Mouse (Mus musculus) Patski (cell line): ENCODE measurements around the gene Gm45785. TPM values are rescaled to one million over a fixed set of nuclear protein-coding genes. Genes with fewer than 3 reads are reported as not detected.

ENCODE experiments used
- ATAC-seq: fragments of 100-300 bp; one replicate; pipeline ENCODE4 v1.8.0; 2021
- CTCF ChIA-PET: fragments of 350-600 bp; sonication (Branson Sonifier 250); formaldehyde crosslinking; loops from one replicate; lab custom pipeline; 2022; ENCODE audit warnings: inconsistent platforms; lab: Charles Lee
- POLR2A ChIA-PET: fragments of 350-600 bp; sonication (Branson Sonifier 250); formaldehyde crosslinking; loops from one replicate; lab custom pipeline; 2022; ENCODE audit warnings: antibody characterized with exemption, inconsistent platforms; lab: Charles Lee
- DNase-seq: peaks from one replicate; pipeline ENCODE4 v3.0.0-alpha.2; 2011; ENCODE audit warnings: low read depth, low spot score
- H3K27me3 ChIP-seq: fragments of 371-371 bp; one replicate; pipeline ENCODE4 v1.5.1; 2021
- CTCF ChIP-seq: fragments of 100-300 bp; IDR thresholded peaks from one replicate; pipeline ENCODE4 v1.5.1; 2021
- in situ Hi-C: fragments of 300-500 bp; cut with MboI; formaldehyde crosslinking; loops from 3 replicates; pipeline ENCODE4 v1.11.1; 2018; ENCODE audit warnings: low pct_unique_long_range_greater_than_20kb, mixed read lengths
- polyA plus RNA-seq: library from polyadenylated mRNA; unstranded; gene quantifications from one replicate; pipeline ENCODE4 v1.2.3, GENCODE M21; 2021

Gene Gm45785
- polyA plus RNA-seq, 1 experiment from 2014 or later = not detected

- TF ChIP-seq CTCF = no peak
- no peaks in the 10 kb centered on the region for H3K27me3 ChIP-seq
- no peak for ATAC-seq
- ChIA-PET CTCF (interaction anchor here (1.1 to 1.9 kb wide), 4 partner anchors 56 to 161 kb away, joined by 3 to 6 read pairs (median 4); no protein-coding TSS in a partner anchor), POLR2A (interaction anchor here (1.3 to 1.4 kb wide), 2 partner anchors 9 to 35 kb away, joined by 4 to 6 read pairs; partner anchors contain the start of genes Bet1l and Ric8a)
- in situ Hi-C loops = loop anchor here (10.0 kb wide), 1 partner anchor 327 kb away; the partner anchor contains the start of gene Rnh1
- DNase-seq = no peak
Measured at GRCm38 (mm10) chr7:140847755-140848580, 8.2 kb downstream of the Gm45785 start, which contains the start of gene Odf3. Odf3 (plus strand) TSS chr7:140847805.

DNA sequence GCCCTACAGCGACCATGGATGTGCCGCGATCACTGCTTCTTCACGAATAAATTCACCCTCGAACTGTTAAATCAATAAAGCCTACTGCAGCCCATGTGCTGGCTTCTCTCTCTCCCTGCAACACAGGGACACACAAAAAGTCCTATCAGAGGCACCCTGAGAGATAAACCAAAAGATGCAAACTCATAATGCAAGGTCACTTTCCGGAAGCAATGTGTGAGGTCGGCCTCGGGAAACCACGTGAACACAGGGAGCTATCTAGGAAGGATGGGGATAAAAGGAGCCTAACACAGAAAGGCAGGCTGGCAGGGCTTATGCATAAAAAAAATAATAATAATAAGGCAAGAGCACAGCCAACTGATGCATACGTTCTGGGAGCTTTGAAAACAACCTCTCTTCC, 9.5 kb downstream of the Gm45785 start:
- no peak for DNase-seq
- POLR2A ChIA-PET = no interaction called here
- in situ Hi-C loops = loop anchor here (10.0 kb wide), 1 partner anchor 328 kb away; the partner anchor contains the start of gene Rnh1

GRCm38 (mm10) chr7:140845683-140846082, 10.4 kb downstream of the Gm45785 start:
- DNase-seq (no peak), ATAC-seq (no peak)
- no peaks in the 10 kb centered on the region for H3K27me3 ChIP-seq
- no peak for TF ChIP-seq CTCF
- ChIA-PET CTCF (interaction anchor here (1.7 to 2.0 kb wide), 3 partner anchors 8 to 114 kb away, joined by 6 to 7 read pairs (median 7); no protein-coding TSS in a partner anchor), POLR2A (no interaction called here)
- in situ Hi-C loops = loop anchor here (10.0 kb wide), 1 partner anchor 329 kb away; the partner anchor contains the start of gene Rnh1

More for the DNA sequence above, 9.5 kb downstream of the Gm45785 start:
- no peak for TF ChIP-seq CTCF
- ATAC-seq = no peak
- no peaks in the 10 kb centered on the region for H3K27me3 ChIP-seq
- CTCF ChIA-PET = interaction anchor here (1.9 kb wide), 1 partner anchor 162 kb away, joined by 5 read pairs; no protein-coding TSS in a partner anchor

- in situ Hi-C loops = loop anchor here (5.0 to 10.0 kb wide), 3 partner anchors 57 to 330 kb away; partner anchors contain the start of genes Cox8b and Rnh1
- ChIA-PET CTCF (interaction anchor here (0.8 to 2.0 kb wide), 6 partner anchors 9 to 114 kb away, joined by 3 to 9 read pairs (median 6); no protein-coding TSS in a partner anchor), POLR2A (no interaction called here)
- no peak for TF ChIP-seq CTCF
- ATAC-seq (peak; percentile 73), DNase-seq (no peak)
- no peaks in the 10 kb centered on the region for H3K27me3 ChIP-seq
Measured at GRCm38 (mm10) chr7:140844905-140845665, 11.0 kb downstream of the Gm45785 start, which contains the start of gene Scgb1c1. Scgb1c1 (plus strand) TSS chr7:140845547.

DNA sequence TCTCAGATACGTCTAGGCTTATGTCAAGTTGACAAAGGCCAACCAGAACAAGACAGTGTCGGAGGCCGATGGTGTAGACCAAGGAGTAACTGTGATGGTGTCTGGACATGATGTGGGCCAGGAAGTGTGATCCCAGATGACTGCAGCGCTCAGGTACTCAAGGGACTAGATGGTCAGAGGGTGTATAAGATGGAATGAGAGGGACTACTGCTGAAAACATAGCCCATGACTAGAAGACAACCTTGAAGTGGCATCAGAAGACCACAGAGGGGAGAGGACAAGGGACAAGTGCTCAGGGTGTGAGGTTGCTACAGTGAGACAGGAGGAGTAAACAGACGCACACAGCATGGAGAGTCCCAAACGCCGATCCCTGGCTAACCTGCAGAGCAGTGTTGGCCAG, 12.3 kb downstream of the Gm45785 start:
- in situ Hi-C loops = loop anchor here (5.0 to 10.0 kb wide), 3 partner anchors 58 to 331 kb away; partner anchors contain the start of genes Cox8b and Rnh1
- ChIA-PET POLR2A (no interaction called here), CTCF (interaction anchor here (1.3 to 2.0 kb wide), 4 partner anchors 10 to 69 kb away, joined by 4 to 9 read pairs (median 6); no protein-coding TSS in a partner anchor)
- DNase-seq (no peak), ATAC-seq (no peak)
- no peaks in the 10 kb centered on the region for H3K27me3 ChIP-seq
- no peak for TF ChIP-seq CTCF

DNA sequence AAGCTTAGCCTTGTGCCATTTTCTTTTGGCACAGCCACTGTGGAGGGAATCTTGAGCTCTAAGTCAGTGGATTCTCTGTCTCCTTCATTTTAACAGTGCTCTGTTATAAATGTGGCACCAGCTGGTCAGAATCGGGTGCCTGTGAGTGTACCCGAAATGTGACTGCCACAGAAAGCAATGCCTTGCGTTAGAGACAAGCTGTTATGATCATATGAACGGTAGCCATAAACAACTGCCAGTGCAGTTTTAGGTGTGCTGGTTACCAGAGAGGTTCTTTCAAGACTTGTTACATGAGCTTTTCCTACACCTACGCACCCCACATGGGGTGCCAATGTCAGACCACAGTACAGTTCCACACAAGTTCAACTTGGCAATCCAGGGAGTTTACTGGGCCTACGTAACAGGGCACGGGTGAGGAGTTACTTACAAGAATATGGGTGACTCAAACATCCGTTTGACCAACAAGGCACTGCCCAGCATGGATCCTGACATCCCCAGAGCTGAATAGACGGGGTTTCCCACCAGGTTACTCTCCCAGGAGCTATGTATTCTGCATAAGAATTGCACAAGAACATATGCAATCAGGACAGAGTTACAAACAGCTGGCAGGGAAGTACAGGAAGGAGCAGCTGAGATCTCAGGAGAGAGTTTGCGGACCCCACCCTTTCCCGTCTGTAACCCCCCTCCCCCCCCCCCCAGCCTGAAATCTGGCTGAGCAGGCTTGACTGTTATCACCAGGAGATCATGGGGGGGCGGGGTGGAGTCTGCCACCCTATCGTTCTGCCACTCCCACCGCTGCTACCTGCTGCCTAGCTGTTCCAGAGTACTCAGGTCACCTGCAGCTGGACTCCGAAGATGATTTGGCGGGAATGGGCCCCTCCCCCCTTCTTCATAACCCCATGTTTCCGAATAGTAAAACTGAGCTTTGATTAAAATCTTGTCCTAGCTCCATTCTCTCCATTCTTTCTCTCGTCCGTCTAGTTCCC, 15.1 kb downstream of the Gm45785 start:
- peak; percentile 16 for ATAC-seq
- ChIA-PET CTCF (interaction anchor here (1.0 to 1.5 kb wide), 2 partner anchors 11 to 62 kb away, joined by 4 read pairs; no protein-coding TSS in a partner anchor), POLR2A (interaction anchor here (0.6 kb wide), 1 partner anchor 82 kb away, joined by 3 read pairs; no protein-coding TSS in a partner anchor)
- no peaks in the 10 kb centered on the region for H3K27me3 ChIP-seq
- in situ Hi-C loops = loop anchor here (5.0 to 10.0 kb wide), 3 partner anchors 61 to 334 kb away; partner anchors contain the start of genes Cox8b and Rnh1
- no peak for DNase-seq
- no peak for TF ChIP-seq CTCF

- in situ Hi-C loops = no loop called here
- DNase-seq = no peak
- no peaks in the 10 kb centered on the region for H3K27me3 ChIP-seq
- CTCF ChIA-PET = no interaction called here
- POLR2A ChIA-PET = no interaction called here
- ATAC-seq = no peak
- TF ChIP-seq CTCF = no peak
Measured at GRCm38 (mm10) chr7:140839556-140839955, 16.6 kb downstream of the Gm45785 start.

GRCm38 (mm10) chr7:140836243-140837115, 19.7 kb downstream of the Gm45785 start:
- no peak for ATAC-seq
- in situ Hi-C loops = no loop called here
- no peak for DNase-seq
- H3K27me3 ChIP-seq = no peaks in the 10 kb centered on the region
- ChIA-PET CTCF (interaction anchor here (0.9 to 1.6 kb wide), 2 partner anchors 11 to 70 kb away, joined by 3 read pairs; no protein-coding TSS in a partner anchor), POLR2A (no interaction called here)
- TF ChIP-seq CTCF = no peak
